Mouse (Mus musculus): ENCODE results near the gene Prkci. TPM values are rescaled to one million over a fixed set of nuclear protein-coding genes. Genes with fewer than 3 reads are reported as not detected.

Gene Prkci
- total RNA-seq, 1 experiment = 95.2 TPM

DNA sequence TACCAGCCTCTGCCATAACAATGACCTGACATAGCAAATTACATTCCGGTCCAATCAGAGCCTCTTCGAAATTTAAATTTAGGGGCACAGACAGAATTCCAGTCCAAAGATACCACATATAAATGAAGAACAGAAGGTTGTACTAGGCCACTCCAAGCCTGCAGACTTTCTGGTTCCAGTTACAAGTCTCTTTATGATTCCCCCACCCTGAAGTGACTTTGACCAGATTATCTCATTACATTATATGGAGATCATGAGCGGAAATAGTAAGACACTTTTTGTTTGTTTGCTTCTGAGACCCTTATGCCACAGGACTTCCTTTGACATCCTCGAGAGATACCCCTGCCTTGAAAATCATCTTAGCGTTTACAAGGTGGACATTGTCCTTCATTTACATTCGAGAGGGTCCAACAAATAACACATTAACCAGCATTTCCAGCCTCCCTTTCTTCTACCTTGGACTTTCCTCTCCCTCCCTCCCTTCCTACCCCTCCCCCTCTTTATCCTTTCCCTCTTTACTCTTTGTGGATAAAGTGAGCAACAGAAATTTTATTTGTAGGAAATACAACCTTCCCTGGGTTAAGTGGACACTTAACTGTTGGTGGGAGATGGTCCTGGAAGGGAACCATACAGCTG is 81.6 kb downstream of the Prkci start:
- Histone ChIP-seq H3K9me3 (ENCODE audit: control insufficient read depth, insufficient read depth, low read depth, low read length) (no peaks in the 10 kb centered on the region), H3K27ac (ENCODE audit: insufficient read depth, low read depth, low read length, poor library complexity, severe bottlenecking) (no peak overlapping the region), H3K4me3 (ENCODE audit: insufficient read depth in 1 of 2, low read depth in 1 of 2, low read length in 2 of 2, poor library complexity in 1 of 2, severe bottlenecking in 1 of 2) (no peak overlapping the region), H3K9ac (ENCODE audit: insufficient read depth, low read depth, low read length, poor library complexity, severe bottlenecking) (no peak overlapping the region), H3K36me3 (ENCODE audit: control insufficient read depth, insufficient read depth, low read length, poor library complexity, severe bottlenecking) (no peaks in the 10 kb centered on the region), H3K4me1 (ENCODE audit: control insufficient read depth in 2 of 2, insufficient read depth in 2 of 2, low read length in 2 of 2, poor library complexity in 1 of 2) (peaks cover 3 to 6% of the 10 kb centered on the region in 2 experiments; a peak in 3 of 4 replicates)
- TF ChIP-seq ZC3H11A (IDR thresholded peaks at IDR 0.05; ENCODE audit: borderline replicate concordance, low read depth, low read length) = no peak
- no peak for TF ChIP-seq ZNF384 (IDR thresholded peaks at IDR 0.05; ENCODE audit: low read depth, low read length)
- TF ChIP-seq CHD2 (IDR thresholded peaks at IDR 0.05; ENCODE audit: low read depth, low read length) = no peak
- TF ChIP-seq MAFK (IDR thresholded peaks at IDR 0.05; ENCODE audit: insufficient read depth, low read depth, low read length) = no peak
- TF ChIP-seq HCFC1 (IDR thresholded peaks at IDR 0.05; ENCODE audit: borderline replicate concordance, insufficient read depth, low read length) = no peak
- in situ Hi-C loops (cut with MboI; ENCODE audit: low sequenced_read_pairs in 2 of 2, unreplicated experiment in 2 of 2) = no loop called here
- DNase-seq (ENCODE audit: low read depth, low spot score) = no peak

DNA sequence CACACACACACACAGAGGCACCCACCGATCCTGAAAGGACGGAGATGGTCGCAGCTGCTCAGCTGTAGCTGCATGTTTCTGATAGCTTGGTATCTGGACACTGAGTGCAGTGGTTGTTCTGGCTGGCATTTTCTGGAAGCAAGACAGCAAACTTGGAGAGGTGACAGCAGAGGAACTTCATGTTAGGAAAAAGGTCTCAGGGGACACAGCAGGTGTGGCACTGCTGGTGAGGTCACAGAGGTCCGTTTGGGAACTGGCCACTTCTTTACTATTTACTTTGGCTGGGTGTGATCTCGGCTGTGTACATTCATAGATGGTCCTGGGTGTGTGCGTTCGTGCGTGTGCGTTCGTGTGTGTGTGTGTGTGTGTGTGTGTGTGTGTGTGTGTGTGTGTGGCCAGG is 83.9 kb downstream of the Prkci start:
- H3K36me3 ChIP-seq (ENCODE audit: control insufficient read depth, insufficient read depth, low read length, poor library complexity, severe bottlenecking) = no peaks in the 10 kb centered on the region
- no peaks in the 10 kb centered on the region for H3K9me3 ChIP-seq (ENCODE audit: control insufficient read depth, insufficient read depth, low read depth, low read length)
- DNase-seq (ENCODE audit: low read depth, low spot score) = no peak
- peaks cover 3 to 7% of the 10 kb centered on the region in 2 experiments; a peak in 3 of 4 replicates for H3K4me1 ChIP-seq (ENCODE audit: control insufficient read depth in 2 of 2, insufficient read depth in 2 of 2, low read length in 2 of 2, poor library complexity in 1 of 2)
- H3K27ac ChIP-seq (ENCODE audit: insufficient read depth, low read depth, low read length, poor library complexity, severe bottlenecking) = no peak overlapping the region
- in situ Hi-C loops (cut with MboI; ENCODE audit: low sequenced_read_pairs in 2 of 2, unreplicated experiment in 2 of 2) = no loop called here
- no peak overlapping the region for H3K9ac ChIP-seq (ENCODE audit: insufficient read depth, low read depth, low read length, poor library complexity, severe bottlenecking)
- no peak overlapping the region for H3K4me3 ChIP-seq (ENCODE audit: insufficient read depth in 1 of 2, low read depth in 1 of 2, low read length in 2 of 2, poor library complexity in 1 of 2, severe bottlenecking in 1 of 2)
- no peak for TF ChIP-seq CHD2 (IDR thresholded peaks at IDR 0.05; ENCODE audit: low read depth, low read length)
- TF ChIP-seq MAFK (IDR thresholded peaks at IDR 0.05; ENCODE audit: insufficient read depth, low read depth, low read length) = no peak
- TF ChIP-seq HCFC1 (IDR thresholded peaks at IDR 0.05; ENCODE audit: borderline replicate concordance, insufficient read depth, low read length) = no peak
- no peak for TF ChIP-seq ZNF384 (IDR thresholded peaks at IDR 0.05; ENCODE audit: low read depth, low read length)
- no peak for TF ChIP-seq ZC3H11A (IDR thresholded peaks at IDR 0.05; ENCODE audit: borderline replicate concordance, low read depth, low read length)

DNA sequence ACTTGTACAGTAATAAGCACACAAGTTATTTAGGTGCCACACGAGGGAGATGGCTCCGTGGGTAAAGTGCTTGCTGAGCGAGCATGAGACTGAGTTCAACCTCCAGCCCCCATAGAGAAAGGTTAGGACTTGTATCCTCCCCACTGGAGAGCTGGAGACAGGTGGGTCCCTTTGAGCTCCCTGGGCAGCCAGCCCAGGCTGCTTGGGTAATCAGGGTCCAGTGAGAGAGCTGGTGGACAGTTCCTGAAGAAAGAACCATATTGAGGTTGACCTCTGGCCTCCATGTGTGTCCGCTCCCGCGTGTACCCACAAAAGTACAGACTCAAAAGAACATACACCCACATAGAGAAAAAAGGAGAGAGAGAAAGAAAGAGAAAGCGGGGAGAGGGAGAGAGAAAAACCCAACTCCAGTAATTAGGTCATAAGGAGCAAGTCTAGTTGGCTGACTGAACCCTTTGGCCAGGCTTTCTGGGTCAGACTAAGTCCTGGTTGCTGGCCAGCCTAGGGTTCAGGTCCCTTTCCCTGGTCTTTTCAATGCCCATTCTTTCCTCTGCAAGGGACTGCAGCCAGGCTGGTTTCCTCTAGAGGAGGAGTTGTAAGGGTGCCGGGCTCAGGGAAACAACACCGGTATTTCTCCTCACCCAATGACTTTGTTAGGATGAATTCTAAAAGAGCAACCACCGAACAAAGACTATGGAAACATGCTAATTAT is 85.4 kb downstream of the Prkci start:
- Histone ChIP-seq H3K27ac (ENCODE audit: insufficient read depth, low read depth, low read length, poor library complexity, severe bottlenecking) (no peak overlapping the region), H3K4me1 (ENCODE audit: control insufficient read depth in 2 of 2, insufficient read depth in 2 of 2, low read length in 2 of 2, poor library complexity in 1 of 2) (peaks cover 3 to 11% of the 10 kb centered on the region in 2 experiments; a peak in 3 of 4 replicates), H3K4me3 (ENCODE audit: insufficient read depth in 1 of 2, low read depth in 1 of 2, low read length in 2 of 2, poor library complexity in 1 of 2, severe bottlenecking in 1 of 2) (no peak overlapping the region), H3K36me3 (ENCODE audit: control insufficient read depth, insufficient read depth, low read length, poor library complexity, severe bottlenecking) (no peaks in the 10 kb centered on the region), H3K9ac (ENCODE audit: insufficient read depth, low read depth, low read length, poor library complexity, severe bottlenecking) (no peak overlapping the region), H3K9me3 (ENCODE audit: control insufficient read depth, insufficient read depth, low read depth, low read length) (no peaks in the 10 kb centered on the region)
- in situ Hi-C loops (cut with MboI; ENCODE audit: low sequenced_read_pairs in 2 of 2, unreplicated experiment in 2 of 2) = no loop called here
- TF ChIP-seq MAFK (IDR thresholded peaks at IDR 0.05; ENCODE audit: insufficient read depth, low read depth, low read length) (no peak), ZNF384 (IDR thresholded peaks at IDR 0.05; ENCODE audit: low read depth, low read length) (no peak), ZC3H11A (IDR thresholded peaks at IDR 0.05; ENCODE audit: borderline replicate concordance, low read depth, low read length) (no peak), CHD2 (IDR thresholded peaks at IDR 0.05; ENCODE audit: low read depth, low read length) (no peak), HCFC1 (IDR thresholded peaks at IDR 0.05; ENCODE audit: borderline replicate concordance, insufficient read depth, low read length) (no peak)
- no peak for DNase-seq (ENCODE audit: low read depth, low spot score)

DNA sequence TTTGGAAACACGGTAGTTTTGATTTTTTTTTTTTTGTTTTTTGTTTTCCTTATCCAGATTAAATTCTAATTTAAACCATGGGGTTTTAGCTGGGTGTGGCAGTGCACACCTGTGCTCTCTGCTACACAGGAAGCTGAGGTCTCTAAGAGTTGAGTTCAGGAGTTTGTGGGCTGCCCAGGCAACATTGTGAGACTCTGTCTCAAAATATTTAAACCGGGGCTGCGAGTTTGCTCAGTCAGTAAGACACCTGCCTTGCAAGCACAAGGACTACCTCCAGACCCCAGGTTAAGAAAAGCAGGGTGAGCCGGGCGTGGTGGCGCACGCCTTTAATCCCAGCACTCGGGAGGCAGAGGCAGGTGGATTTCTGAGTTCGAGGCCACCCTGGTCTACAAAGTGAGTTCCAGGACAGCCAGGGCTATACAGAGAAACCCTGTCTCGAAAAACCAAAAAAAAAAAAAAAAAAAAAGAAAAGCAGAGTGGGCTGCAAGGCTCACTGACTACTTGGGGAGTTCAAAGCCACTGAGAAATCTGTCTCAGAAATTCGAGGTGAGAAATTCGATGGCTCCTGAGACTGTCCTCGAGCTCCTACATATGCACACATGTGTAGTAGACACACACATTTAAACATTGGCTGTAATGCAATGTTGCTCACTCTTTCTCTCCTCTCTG is 87.4 kb downstream of the Prkci start:
- TF ChIP-seq CHD2 (IDR thresholded peaks at IDR 0.05; ENCODE audit: low read depth, low read length) (no peak), ZNF384 (IDR thresholded peaks at IDR 0.05; ENCODE audit: low read depth, low read length) (peak; percentile 85)
- Histone ChIP-seq H3K27ac (ENCODE audit: insufficient read depth, low read depth, low read length, poor library complexity, severe bottlenecking) (no peak overlapping the region), H3K4me3 (ENCODE audit: insufficient read depth in 1 of 2, low read depth in 1 of 2, low read length in 2 of 2, poor library complexity in 1 of 2, severe bottlenecking in 1 of 2) (no peak overlapping the region), H3K9me3 (ENCODE audit: control insufficient read depth, insufficient read depth, low read depth, low read length) (no peaks in the 10 kb centered on the region), H3K9ac (ENCODE audit: insufficient read depth, low read depth, low read length, poor library complexity, severe bottlenecking) (no peak overlapping the region), H3K4me1 (ENCODE audit: control insufficient read depth in 2 of 2, insufficient read depth in 2 of 2, low read length in 2 of 2, poor library complexity in 1 of 2) (peaks cover 8 to 15% of the 10 kb centered on the region in 2 experiments; a peak in 3 of 4 replicates), H3K36me3 (ENCODE audit: control insufficient read depth, insufficient read depth, low read length, poor library complexity, severe bottlenecking) (no peaks in the 10 kb centered on the region)
- in situ Hi-C loops (cut with MboI; ENCODE audit: low sequenced_read_pairs in 2 of 2, unreplicated experiment in 2 of 2) = no loop called here
- no peak for DNase-seq (ENCODE audit: low read depth, low spot score)

Measured in ES-E14 (cell line).